Mouse (Mus musculus): Measurements from ENCODE around the gene Tgfb2. TPM values are rescaled to one million over a fixed set of nuclear protein-coding genes. Genes with fewer than 3 reads are reported as not detected.

Tgfb2 gene
- total RNA-seq, 2 experiments from 2014 or later = 28.4 to 38.7 TPM

DNA sequence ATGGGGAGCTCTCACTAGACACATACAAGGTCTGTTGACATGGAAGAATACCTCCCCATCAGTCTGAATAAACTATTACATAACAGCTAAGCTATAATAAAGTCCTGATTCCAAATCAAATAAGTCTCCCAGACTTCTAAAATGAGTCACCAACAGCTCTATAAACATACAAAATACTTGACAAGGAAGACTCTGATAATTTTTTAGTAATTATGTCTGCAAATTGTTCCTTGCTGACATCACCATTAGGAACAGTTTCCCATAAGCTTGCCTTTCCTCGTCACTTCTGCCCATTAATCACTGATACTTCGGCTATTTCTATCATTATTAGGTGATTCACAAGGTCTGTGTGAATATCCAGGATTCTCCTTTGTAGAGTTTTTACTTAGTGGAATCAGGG is 124.1 kb downstream of the Tgfb2 start:
- DNase-seq = no peak

DNA sequence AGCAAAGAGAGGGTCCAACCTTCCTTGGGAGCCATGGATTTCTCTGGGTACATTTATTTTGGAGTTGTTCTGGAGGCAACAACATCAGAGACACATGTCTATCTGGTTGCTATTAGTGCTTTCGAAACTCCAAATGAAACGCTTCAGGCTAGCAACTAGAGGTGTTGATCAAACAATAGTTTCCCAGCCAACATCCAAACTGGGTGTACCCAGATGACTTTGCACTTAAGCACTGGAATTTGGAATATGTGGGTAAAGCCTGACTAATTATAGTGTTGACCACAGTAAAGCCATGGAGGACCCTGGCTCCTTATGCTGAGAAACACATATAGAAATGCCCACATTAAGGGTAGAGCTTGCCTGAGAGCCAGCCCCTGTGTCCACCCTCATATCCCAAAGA is 124.7 kb downstream of the Tgfb2 start:
- DNase-seq = no peak

DNA sequence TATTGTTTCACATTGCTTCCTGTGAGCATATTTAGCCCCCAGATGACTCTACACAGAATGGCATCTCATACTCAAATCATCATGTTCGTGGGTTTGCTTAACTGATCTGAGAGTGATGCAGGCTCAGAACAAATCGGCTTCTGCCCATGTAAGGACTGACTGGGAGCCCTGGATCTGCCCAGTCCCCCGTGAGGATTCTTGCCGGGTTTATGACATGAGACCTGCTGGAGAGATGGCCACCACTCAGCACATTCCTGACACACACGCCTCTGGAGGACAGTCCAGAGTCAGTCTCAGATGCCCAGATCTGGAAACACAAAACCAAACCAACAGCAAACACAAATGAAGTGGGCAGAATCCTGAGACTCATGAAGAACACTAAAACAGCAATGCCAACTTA is 128.5 kb downstream of the Tgfb2 start:
- peak; percentile 18 for DNase-seq

DNA sequence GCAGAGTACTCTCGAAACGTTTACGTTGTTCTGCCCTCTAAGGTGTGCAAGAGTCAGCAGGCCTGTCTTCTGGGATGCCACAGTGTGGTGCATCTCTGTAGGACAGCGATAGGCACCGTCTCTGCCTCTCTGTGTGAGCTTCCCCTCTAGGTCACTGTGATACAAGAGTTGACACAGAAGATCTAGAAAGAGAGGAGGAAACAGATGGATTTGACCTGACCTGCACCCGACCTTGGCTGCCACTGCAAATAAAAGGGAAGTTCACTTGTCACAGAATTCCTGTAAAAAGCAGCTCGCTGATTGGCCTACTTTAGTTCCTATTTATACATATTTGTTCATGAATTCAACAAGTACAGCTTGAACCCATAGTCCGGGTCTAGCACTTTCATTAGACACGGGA is 130.2 kb downstream of the Tgfb2 start:
- DNase-seq = no peak

- no peak for DNase-seq
Measured at GRCm38 (mm10) chr1:186575074-186575473, 130.7 kb downstream of the Tgfb2 start.

Other genes starting within 250 kb of the Tgfb2 start
- 10 to 100 TPM; 15.9 to 18.2 TPM for gene Rrp15, start 43.4 kb upstream of the Tgfb2 start, total RNA-seq (2021)